Mouse (Mus musculus) embryonic facial prominence, embryonic 13.5 days (tissue): ENCODE measurements around the gene Foxp2. TPM values are rescaled to one million over a fixed set of nuclear protein-coding genes. Genes with fewer than 3 reads are reported as not detected.

ENCODE experiments used
- ATAC-seq: fragments of 200-750 bp; cut with Nextera tagmentation; 2 replicates; pipeline ENCODE4 v1.8.0; 2017; ENCODE audit warnings: low read depth; ENCODE audit not compliant: insufficient number of reproducible peaks, insufficient read depth, low FRiP score, low TSS enrichment
- H3K27ac ChIP-seq: fragments of 300-500 bp; sonication (generic); 2 replicates; pipeline ENCODE4 v1.5.1; 2015; ENCODE audit warnings: moderate library complexity, mild to moderate bottlenecking, inconsistent platforms
- H3K27me3 ChIP-seq: fragments of 300-500 bp; sonication (generic); 2 replicates; pipeline ENCODE4 v1.6.1; 2015; ENCODE audit warnings: mild to moderate bottlenecking, inconsistent platforms
- H3K36me3 ChIP-seq: fragments of 300-500 bp; sonication (generic); 2 replicates; pipeline ENCODE4 v1.6.1; 2015; ENCODE audit warnings: mild to moderate bottlenecking, inconsistent platforms
- H3K4me1 ChIP-seq: fragments of 300-500 bp; sonication (generic); 2 replicates; pipeline ENCODE4 v1.6.1; 2015; ENCODE audit warnings: inconsistent platforms
- H3K4me2 ChIP-seq: fragments of 300-500 bp; sonication (generic); 2 replicates; pipeline ENCODE4 v1.6.1; 2015; ENCODE audit warnings: moderate library complexity, mild to moderate bottlenecking, inconsistent platforms
- H3K4me3 ChIP-seq: fragments of 300-500 bp; sonication (generic); 2 replicates; pipeline ENCODE4 v1.5.1; 2015; ENCODE audit warnings: mild to moderate bottlenecking, inconsistent platforms
- H3K9ac ChIP-seq: fragments of 300-500 bp; sonication (generic); 2 replicates; pipeline ENCODE4 v1.6.1; 2015; ENCODE audit warnings: mild to moderate bottlenecking, inconsistent platforms
- H3K9me3 ChIP-seq: fragments of 300-500 bp; sonication (generic); 2 replicates; pipeline ENCODE4 v1.6.1; 2016; ENCODE audit warnings: inconsistent platforms
- WGBS: fragments of 180-500 bp; shearing (Covaris S2); methylation state at CpG from one replicate; pipeline ENCODE4 v1.1.7; 2015; ENCODE audit warnings: mixed read lengths; 5-methylcytosine and 5-hydroxymethylcytosine counted together
- polyA plus RNA-seq: library from polyadenylated mRNA; unstranded; fragments of >200 nt; fragmentation: Nextera tagmentation; extraction: Ambion mirVana; gene quantifications from 2 replicates; pipeline ENCODE4 v1.2.1, GENCODE M21; 2015

The Foxp2 gene
- polyA plus RNA-seq, 1 experiment from 2014 or later = 10.3 TPM

DNA sequence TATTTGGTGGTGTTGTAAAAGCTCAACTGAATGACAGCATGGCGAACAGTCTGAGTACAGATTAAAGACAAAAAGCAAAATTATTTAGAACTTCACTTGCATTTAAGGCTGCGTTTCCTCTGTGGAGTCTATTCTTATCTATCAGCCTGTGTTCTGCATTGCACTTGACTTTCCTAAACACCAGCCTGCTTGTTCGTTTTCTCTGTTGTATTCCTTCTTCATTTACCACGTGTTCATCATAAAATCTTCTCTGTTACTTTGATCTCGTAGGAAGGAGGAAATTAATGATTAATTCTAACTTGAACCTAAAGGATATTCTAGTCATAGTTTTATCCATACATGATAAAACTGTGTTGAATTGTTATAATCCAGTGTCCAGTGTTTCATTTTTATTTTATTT, 392.9 kb downstream of the Foxp2 start:
- Histone ChIP-seq H3K27me3 (no peaks in the 10 kb centered on the region), H3K27ac (no peak overlapping the region), H3K9me3 (no peaks in the 10 kb centered on the region), H3K4me3 (no peak overlapping the region), H3K36me3 (no peaks in the 10 kb centered on the region), H3K4me1 (no peaks in the 10 kb centered on the region), H3K9ac (no peak overlapping the region), H3K4me2 (no peak overlapping the region)
- no peak for ATAC-seq
- WGBS = 81% methylated on average over 5 of the region's 5 CpGs

- no peak for ATAC-seq
- Histone ChIP-seq H3K4me1 (no peaks in the 10 kb centered on the region), H3K36me3 (no peaks in the 10 kb centered on the region), H3K27ac (no peak overlapping the region), H3K27me3 (no peaks in the 10 kb centered on the region), H3K4me2 (no peak overlapping the region), H3K9me3 (no peaks in the 10 kb centered on the region), H3K4me3 (no peak overlapping the region), H3K9ac (no peak overlapping the region)
- 39% methylated on average over 1 of the region's 1 CpGs for WGBS
Observed at GRCm38 (mm10) chr6:15299279-15299678, 398.1 kb downstream of the Foxp2 start.

- Histone ChIP-seq H3K27me3 (0 out of 2 replicates have a peak, but pooled peaks cover 9% of the 10 kb centered on the region), H3K36me3 (no peaks in the 10 kb centered on the region), H3K4me2 (no peak overlapping the region), H3K4me1 (0 out of 2 replicates have a peak, but pooled peaks cover 5% of the 10 kb centered on the region), H3K4me3 (no peak overlapping the region), H3K9ac (no peak overlapping the region), H3K9me3 (no peaks in the 10 kb centered on the region), H3K27ac (no peak overlapping the region)
- no peak for ATAC-seq
- 51% methylated on average over 5 of the region's 5 CpGs for WGBS
Observed at GRCm38 (mm10) chr6:15310671-15311070, 409.5 kb downstream of the Foxp2 start.

- 82% methylated on average over 2 of the region's 2 CpGs for WGBS
- H3K4me1 ChIP-seq = peaks cover 5% of the 10 kb centered on the region; the same call in 1 of the 2 replicates
- no peak overlapping the region for H3K27ac ChIP-seq
- H3K4me2 ChIP-seq = no peak overlapping the region
- no peaks in the 10 kb centered on the region; the same call in 1 of the 2 replicates for H3K27me3 ChIP-seq
- H3K36me3 ChIP-seq = no peaks in the 10 kb centered on the region
- no peak overlapping the region for H3K4me3 ChIP-seq
- no peak for ATAC-seq
- no peak overlapping the region for H3K9ac ChIP-seq
- H3K9me3 ChIP-seq = no peaks in the 10 kb centered on the region
Observed at GRCm38 (mm10) chr6:15316948-15317347, 415.8 kb downstream of the Foxp2 start.

DNA sequence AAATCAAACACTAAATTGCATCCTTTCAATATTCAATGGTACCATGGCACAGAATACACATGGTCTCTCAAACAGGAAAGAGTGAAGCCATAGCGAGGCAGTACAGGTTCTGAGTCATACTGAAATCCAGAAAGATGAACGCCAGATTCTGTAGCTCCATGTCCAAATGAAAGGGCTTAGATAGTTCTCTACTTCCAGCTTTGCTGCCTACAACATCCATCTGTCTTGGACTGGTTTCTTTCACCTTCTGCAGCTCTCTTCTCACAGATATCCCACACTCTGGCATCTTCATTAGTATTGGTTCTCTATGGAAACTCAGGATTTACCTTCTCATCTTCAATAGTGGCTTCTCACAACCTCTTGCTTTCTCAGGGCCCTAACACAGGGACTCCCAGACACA, 417.2 kb downstream of the Foxp2 start:
- ATAC-seq = no peak
- no peaks in the 10 kb centered on the region for H3K9me3 ChIP-seq
- no peak overlapping the region for H3K9ac ChIP-seq
- H3K4me2 ChIP-seq = no peak overlapping the region
- no peak overlapping the region for H3K4me3 ChIP-seq
- no peak overlapping the region for H3K27ac ChIP-seq
- no peaks in the 10 kb centered on the region; the same call in 1 of the 2 replicates for H3K27me3 ChIP-seq
- no peaks in the 10 kb centered on the region for H3K36me3 ChIP-seq
- peaks cover 5% of the 10 kb centered on the region; the same call in 1 of the 2 replicates for H3K4me1 ChIP-seq
- WGBS = 88% methylated on average over 2 of the region's 2 CpGs

- H3K27ac ChIP-seq = no peak overlapping the region
- ATAC-seq = no peak
- H3K9ac ChIP-seq = no peak overlapping the region
- H3K4me1 ChIP-seq = peaks cover 5% of the 10 kb centered on the region; the same call in 1 of the 2 replicates
- no peak overlapping the region for H3K4me3 ChIP-seq
- no peaks in the 10 kb centered on the region for H3K9me3 ChIP-seq
- H3K4me2 ChIP-seq = no peak overlapping the region
- H3K36me3 ChIP-seq = no peaks in the 10 kb centered on the region
- 7% methylated on average over 2 of the region's 2 CpGs for WGBS
- no peaks in the 10 kb centered on the region; the same call in 1 of the 2 replicates for H3K27me3 ChIP-seq
Observed at GRCm38 (mm10) chr6:15321551-15321974, 420.4 kb downstream of the Foxp2 start.

DNA sequence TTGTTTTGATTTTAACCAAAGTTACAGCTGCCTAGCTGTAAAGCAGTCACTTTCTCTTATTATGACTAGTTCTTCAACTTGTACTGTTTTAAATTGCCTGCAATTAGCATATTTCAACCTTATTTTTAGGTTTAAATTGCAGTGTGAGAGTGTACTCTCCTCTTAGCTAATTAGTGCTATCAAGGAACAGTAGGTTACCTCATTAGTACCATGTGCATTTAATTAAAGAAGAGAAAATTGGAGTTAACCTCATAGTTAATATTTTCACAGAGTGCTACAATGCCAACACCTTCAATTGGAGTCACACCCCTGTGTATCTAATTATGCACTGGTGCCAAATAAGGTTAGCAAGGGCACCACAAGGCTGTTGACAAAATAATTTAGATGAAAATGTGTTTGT, 421.9 kb downstream of the Foxp2 start:
- no peak overlapping the region for H3K9ac ChIP-seq
- H3K4me3 ChIP-seq = no peak overlapping the region
- H3K27ac ChIP-seq = no peak overlapping the region
- no peaks in the 10 kb centered on the region for H3K27me3 ChIP-seq
- H3K4me2 ChIP-seq = no peak overlapping the region
- no peaks in the 10 kb centered on the region for H3K36me3 ChIP-seq
- peaks cover 5% of the 10 kb centered on the region; the same call in 1 of the 2 replicates for H3K4me1 ChIP-seq
- ATAC-seq = no peak
- H3K9me3 ChIP-seq = no peaks in the 10 kb centered on the region

GRCm38 (mm10) chr6:15347705-15348104, 446.6 kb downstream of the Foxp2 start:
- 86% methylated on average over 3 of the region's 3 CpGs for WGBS
- ATAC-seq = no peak
- Histone ChIP-seq H3K4me3 (no peak overlapping the region), H3K9me3 (no peaks in the 10 kb centered on the region), H3K36me3 (no peaks in the 10 kb centered on the region), H3K4me1 (no peaks in the 10 kb centered on the region), H3K9ac (no peak overlapping the region), H3K27me3 (no peaks in the 10 kb centered on the region), H3K27ac (no peak overlapping the region), H3K4me2 (no peak overlapping the region)

DNA sequence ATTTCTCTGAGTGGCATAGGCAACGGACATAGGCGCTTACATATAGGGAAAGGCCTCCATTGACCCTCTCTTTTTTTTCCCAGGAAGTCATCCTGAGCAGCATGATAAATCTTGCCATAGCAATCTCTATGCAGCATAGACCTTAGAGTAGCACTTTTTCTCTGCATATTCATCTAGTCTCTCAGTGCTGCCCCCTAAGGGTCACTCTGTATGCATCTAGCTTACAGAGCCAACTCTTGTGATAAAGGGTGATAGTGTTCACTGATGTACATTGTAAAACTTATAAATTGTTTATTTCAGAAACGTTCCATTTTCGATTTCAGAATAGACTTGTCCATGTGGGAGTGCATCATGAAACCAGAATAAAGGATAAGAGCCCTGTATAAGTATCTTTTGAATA, 454.7 kb downstream of the Foxp2 start:
- H3K9ac ChIP-seq = no peak overlapping the region
- no peaks in the 10 kb centered on the region for H3K36me3 ChIP-seq
- WGBS = 78% methylated on average over 4 of the region's 4 CpGs
- no peak overlapping the region for H3K27ac ChIP-seq
- H3K4me1 ChIP-seq = no peaks in the 10 kb centered on the region
- no peak overlapping the region for H3K4me2 ChIP-seq
- no peak for ATAC-seq
- H3K4me3 ChIP-seq = no peak overlapping the region
- no peaks in the 10 kb centered on the region for H3K9me3 ChIP-seq
- H3K27me3 ChIP-seq = no peaks in the 10 kb centered on the region

GRCm38 (mm10) chr6:15370281-15370680, 469.1 kb downstream of the Foxp2 start:
- H3K36me3 ChIP-seq = no peaks in the 10 kb centered on the region
- no peaks in the 10 kb centered on the region for H3K9me3 ChIP-seq
- no peak overlapping the region for H3K27ac ChIP-seq
- no peak for ATAC-seq
- 68% methylated on average over 8 of the region's 8 CpGs for WGBS
- no peak overlapping the region for H3K9ac ChIP-seq
- no peaks in the 10 kb centered on the region for H3K27me3 ChIP-seq
- H3K4me2 ChIP-seq = no peak overlapping the region
- H3K4me3 ChIP-seq = no peak overlapping the region
- no peaks in the 10 kb centered on the region for H3K4me1 ChIP-seq

GRCm38 (mm10) chr6:15370827-15371226, 469.7 kb downstream of the Foxp2 start:
- ATAC-seq = no peak
- 77% methylated on average over 4 of the region's 4 CpGs for whole genome bisulfite sequencing
- Histone ChIP-seq H3K4me2 (no peak overlapping the region), H3K4me1 (no peaks in the 10 kb centered on the region), H3K27me3 (no peaks in the 10 kb centered on the region), H3K9me3 (no peaks in the 10 kb centered on the region), H3K9ac (no peak overlapping the region), H3K36me3 (no peaks in the 10 kb centered on the region), H3K27ac (no peak overlapping the region), H3K4me3 (no peak overlapping the region)

DNA sequence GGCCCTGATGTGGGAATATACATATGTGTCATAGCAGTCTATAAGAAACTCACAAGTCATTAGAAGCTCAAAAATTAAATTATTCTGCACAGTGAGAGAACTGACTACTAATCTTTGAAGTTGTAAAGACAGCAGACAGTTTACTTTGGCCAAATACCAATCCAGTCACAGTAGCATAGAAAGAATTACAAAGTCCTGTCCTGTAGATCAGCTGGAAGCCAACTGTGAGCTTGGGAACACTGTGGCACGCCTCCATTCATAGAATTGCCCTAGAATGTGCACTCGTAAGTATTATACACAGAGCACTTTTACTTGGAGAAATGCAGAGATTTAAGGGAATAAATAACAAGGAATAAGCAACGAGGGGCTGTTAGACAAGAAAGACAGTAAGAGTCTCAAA, 472.5 kb downstream of the Foxp2 start:
- Histone ChIP-seq H3K4me2 (no peak overlapping the region), H3K4me1 (peaks cover 5% of the 10 kb centered on the region; the same call in 1 of the 2 replicates), H3K36me3 (no peaks in the 10 kb centered on the region), H3K9me3 (no peaks in the 10 kb centered on the region), H3K4me3 (no peak overlapping the region), H3K27ac (no peak overlapping the region), H3K9ac (no peak overlapping the region), H3K27me3 (no peaks in the 10 kb centered on the region)
- WGBS = 75% methylated on average over 3 of the region's 3 CpGs
- no peak for ATAC-seq

DNA sequence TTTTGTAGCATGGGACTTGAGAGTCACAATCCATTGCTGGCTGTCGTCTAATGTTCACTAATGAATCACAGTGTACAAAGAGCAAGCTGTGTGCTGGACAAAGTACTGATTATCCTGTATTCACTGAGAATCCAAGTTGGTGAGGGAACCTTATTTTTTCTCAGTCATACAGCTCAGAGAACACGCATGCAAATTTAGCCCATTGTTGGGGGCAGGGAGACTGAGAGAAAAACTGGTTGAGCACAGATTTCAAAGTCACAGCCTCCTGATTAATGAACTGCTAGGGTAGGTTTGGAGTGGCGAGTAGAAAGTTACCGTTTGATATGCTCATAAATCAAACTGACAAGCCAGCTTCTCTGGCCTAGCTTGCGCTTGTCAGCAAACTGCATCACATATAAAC, 477.1 kb downstream of the Foxp2 start:
- Histone ChIP-seq H3K4me1 (peaks cover 5% of the 10 kb centered on the region; the same call in 1 of the 2 replicates), H3K36me3 (no peaks in the 10 kb centered on the region), H3K9me3 (no peaks in the 10 kb centered on the region), H3K27me3 (no peaks in the 10 kb centered on the region), H3K4me2 (no peak overlapping the region), H3K4me3 (no peak overlapping the region), H3K9ac (no peak overlapping the region), H3K27ac (no peak overlapping the region)
- whole genome bisulfite sequencing = 40% methylated on average over 5 of the region's 5 CpGs
- no peak for ATAC-seq
